ENCODE assay signal across 21 mouse cellular contexts in the genomic region with DNA sequence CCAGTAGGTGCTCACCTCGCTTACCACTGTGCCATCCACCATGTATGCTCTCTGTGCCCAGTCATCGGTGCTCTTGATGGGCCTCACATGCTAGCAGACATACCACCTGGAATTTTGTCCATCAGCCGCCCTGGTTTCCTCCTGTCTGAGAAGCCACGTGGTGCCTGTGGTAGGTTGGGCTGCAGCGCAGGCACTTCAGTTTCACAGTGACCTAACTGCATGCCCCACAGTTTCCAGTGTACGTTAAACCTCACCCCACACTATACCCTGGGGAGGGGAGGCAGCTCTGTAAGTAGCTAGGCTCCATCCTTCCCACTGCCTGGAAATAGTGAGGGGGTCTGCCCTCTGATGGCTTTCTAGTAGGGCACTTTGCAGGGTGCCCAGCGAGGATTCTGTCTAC.
"Had no signal": no experiment of that assay in that cellular context is flagged by ENCODE, and none has a peak within 500 bp of the region (broad histone marks: within the 10 kb centered on the region; RNA-seq: fewer than 3 reads in every experiment).

No protein-coding gene starts in this region.

- H3K4me2 ChIP-seq: liver, embryonic 15.5 days; lung, embryonic 15.5 days; midbrain, embryonic 12.5 days; neural tube, embryonic 13.5 days; neural tube, embryonic 15.5 days had no signal

- H3K4me3 ChIP-seq: liver, embryonic 15.5 days; lung, embryonic 15.5 days; megakaryocyte, embryonic 14.5 days; midbrain, embryonic 12.5 days; neural tube, embryonic 13.5 days; neural tube, embryonic 15.5 days had no signal

- DNase-seq: liver, postnatal 0 days; lung, adult 2 months; lung, postnatal 14 days; lung, postnatal 36 days; midbrain, embryonic 14.5 days; retina, postnatal 1 day; right cerebral cortex, adult 18-20 months; right cerebral cortex, postnatal 25 days; right cerebral cortex, postnatal 4 days; spleen, adult 18-20 months; thymus, adult 18-20 months; thymus, postnatal 14 days; thymus, postnatal 36 days had no signal

- ATAC-seq: liver, postnatal 0 days; lung, postnatal 0 days had no signal

- H3K9me3 ChIP-seq: liver, embryonic 15.5 days; lung, embryonic 15.5 days; megakaryocyte, embryonic 14.5 days; midbrain, embryonic 12.5 days; neural tube, embryonic 13.5 days; neural tube, embryonic 15.5 days had no signal

- H3K9ac ChIP-seq: liver, embryonic 15.5 days; liver, postnatal 0 days; lung, embryonic 15.5 days; midbrain, embryonic 12.5 days; neural tube, embryonic 13.5 days; neural tube, embryonic 15.5 days had no signal

- H3K36me3 ChIP-seq: liver, embryonic 15.5 days; lung, embryonic 15.5 days; midbrain, embryonic 12.5 days had no signal

- H3K27me3 ChIP-seq: liver, embryonic 15.5 days; lung, embryonic 15.5 days; midbrain, embryonic 12.5 days; neural tube, embryonic 13.5 days; neural tube, embryonic 15.5 days had no signal

- H3K4me1 ChIP-seq: liver, embryonic 15.5 days; lung, embryonic 15.5 days; midbrain, embryonic 12.5 days; neural tube, embryonic 13.5 days; neural tube, embryonic 15.5 days had no signal

- H3K27ac ChIP-seq: liver, embryonic 15.5 days; lung, embryonic 15.5 days; macrophage; midbrain, embryonic 12.5 days; neural tube, embryonic 13.5 days; neural tube, embryonic 15.5 days had no signal
